Mouse (Mus musculus) forebrain, embryonic 10.5 days (tissue): ENCODE results near the gene Oas2. TPM values are rescaled to one million over a fixed set of nuclear protein-coding genes. Genes with fewer than 3 reads are reported as not detected.
A peak's percentile ranks its signal among the peaks of the same experiment; 100 is the strongest.

ENCODE experiments used
- DNase-seq: peaks from one replicate; pipeline ENCODE4 v3.0.0-alpha.2; 2017; ENCODE audit warnings: low spot score; ENCODE audit errors: extremely low spot score
- H3K27ac ChIP-seq: fragments of 300-500 bp; sonication (generic); 2 replicates; pipeline ENCODE4 v1.5.1; 2016; ENCODE audit warnings: mild to moderate bottlenecking
- H3K27me3 ChIP-seq: fragments of 300-500 bp; sonication (generic); 2 replicates; pipeline ENCODE4 v1.6.1; 2016; ENCODE audit warnings: mild to moderate bottlenecking; ENCODE audit not compliant: poor library complexity, severe bottlenecking
- H3K36me3 ChIP-seq: fragments of 300-500 bp; sonication (generic); replicated peaks from 2 replicates; pipeline ENCODE4 v1.6.1; 2016; ENCODE audit warnings: mild to moderate bottlenecking, moderate library complexity
- H3K4me1 ChIP-seq: fragments of 300-500 bp; sonication (generic); 2 replicates; pipeline ENCODE4 v1.6.1; 2016
- H3K4me3 ChIP-seq: fragments of 300-500 bp; sonication (generic); 2 replicates; pipeline ENCODE4 v1.5.1; 2016; ENCODE audit warnings: mild to moderate bottlenecking, moderate library complexity
- H3K9me3 ChIP-seq: fragments of 300-500 bp; sonication (generic); 2 replicates; pipeline ENCODE4 v1.6.1; 2016; ENCODE audit warnings: mild to moderate bottlenecking, moderate library complexity
- WGBS: fragments of 180-500 bp; shearing (Covaris S2); methylation state at CpG from one replicate; pipeline ENCODE4 v1.1.7; 2016; 5-methylcytosine and 5-hydroxymethylcytosine counted together
- polyA plus RNA-seq: library from polyadenylated mRNA; unstranded; fragments of >200 nt; fragmentation: Nextera tagmentation; extraction: Ambion mirVana; gene quantifications from 2 replicates; pipeline ENCODE4 v1.2.1, GENCODE M21; 2016

Oas2 gene
- polyA plus RNA-seq, 1 experiment from 2014 or later: not detected

- Histone ChIP-seq H3K4me1 (peaks cover 46% of the 10 kb centered on the region), H3K9me3 (no peaks in the 10 kb centered on the region), H3K4me3 (no peak overlapping the region), H3K27me3 (peaks cover 93% of the 10 kb centered on the region), H3K27ac (no peak overlapping the region), H3K36me3 (no peaks in the 10 kb centered on the region)
- no peak for DNase-seq
- 91% methylated on average over 2 of the region's 2 CpGs for WGBS
Observed at GRCm38 (mm10) chr5:120702969-120703368, 46.7 kb downstream of the Oas2 start.

- no peaks in the 10 kb centered on the region for H3K36me3 ChIP-seq
- DNase-seq: no peak
- H3K27me3 ChIP-seq: peaks cover 93% of the 10 kb centered on the region
- peaks cover 48% of the 10 kb centered on the region for H3K4me1 ChIP-seq
- H3K9me3 ChIP-seq: no peaks in the 10 kb centered on the region
- H3K4me3 ChIP-seq: no peak overlapping the region
- H3K27ac ChIP-seq: no peak overlapping the region
- WGBS: 86% methylated on average over 4 of the region's 4 CpGs
Observed at GRCm38 (mm10) chr5:120702421-120702820, 47.2 kb downstream of the Oas2 start.

GRCm38 (mm10) chr5:120700996-120701790 is 48.5 kb downstream of the Oas2 start:
- peaks cover 42% of the 10 kb centered on the region for H3K4me1 ChIP-seq
- no peaks in the 10 kb centered on the region for H3K36me3 ChIP-seq
- no peak overlapping the region for H3K4me3 ChIP-seq
- DNase-seq: no peak
- no peaks in the 10 kb centered on the region for H3K9me3 ChIP-seq
- WGBS: 67% methylated on average over 11 of the region's 11 CpGs
- no peak overlapping the region for H3K27ac ChIP-seq
- peaks cover 93% of the 10 kb centered on the region for H3K27me3 ChIP-seq

- H3K9me3 ChIP-seq: no peaks in the 10 kb centered on the region
- 54% methylated on average over 16 of the region's 16 CpGs for WGBS
- peaks cover 40% of the 10 kb centered on the region for H3K4me1 ChIP-seq
- peak overlapping the region; percentile 26; the same call in 1 of the 2 replicates for H3K27ac ChIP-seq
- H3K4me3 ChIP-seq: no peak overlapping the region
- H3K36me3 ChIP-seq: no peaks in the 10 kb centered on the region
- peaks cover 94% of the 10 kb centered on the region for H3K27me3 ChIP-seq
- no peak for DNase-seq
Observed at GRCm38 (mm10) chr5:120698801-120699391, 50.8 kb downstream of the Oas2 start.

GRCm38 (mm10) chr5:120698181-120698580 is 51.5 kb downstream of the Oas2 start:
- no peak overlapping the region for H3K4me3 ChIP-seq
- peaks cover 94% of the 10 kb centered on the region for H3K27me3 ChIP-seq
- no peaks in the 10 kb centered on the region for H3K9me3 ChIP-seq
- WGBS: 66% methylated on average over 3 of the region's 3 CpGs
- peaks cover 40% of the 10 kb centered on the region for H3K4me1 ChIP-seq
- no peak for DNase-seq
- H3K27ac ChIP-seq: no peak overlapping the region
- no peaks in the 10 kb centered on the region for H3K36me3 ChIP-seq

GRCm38 (mm10) chr5:120696865-120697264 is 52.8 kb downstream of the Oas2 start:
- Histone ChIP-seq H3K36me3 (no peaks in the 10 kb centered on the region), H3K4me1 (peaks cover 40% of the 10 kb centered on the region), H3K4me3 (no peak overlapping the region), H3K27ac (no peak overlapping the region), H3K27me3 (peaks cover 99% of the 10 kb centered on the region), H3K9me3 (no peaks in the 10 kb centered on the region)
- no peak for DNase-seq
- WGBS: 58% methylated on average over 4 of the region's 4 CpGs

GRCm38 (mm10) chr5:120696057-120696743 is 53.5 kb downstream of the Oas2 start:
- 78% methylated on average over 16 of the region's 16 CpGs for WGBS
- no peak overlapping the region for H3K27ac ChIP-seq
- H3K36me3 ChIP-seq: no peaks in the 10 kb centered on the region
- H3K9me3 ChIP-seq: no peaks in the 10 kb centered on the region
- no peak overlapping the region for H3K4me3 ChIP-seq
- H3K4me1 ChIP-seq: peaks cover 37% of the 10 kb centered on the region
- peaks cover 100% of the 10 kb centered on the region for H3K27me3 ChIP-seq
- no peak for DNase-seq

- no peak for DNase-seq
- 2% methylated on average over 41 of the region's 41 CpGs for WGBS
- Histone ChIP-seq H3K4me3 (peak overlapping the region; percentile 47), H3K36me3 (no peaks in the 10 kb centered on the region), H3K9me3 (no peaks in the 10 kb centered on the region), H3K27ac (no peak overlapping the region), H3K4me1 (peaks cover 34% of the 10 kb centered on the region), H3K27me3 (peaks cover 94% of the 10 kb centered on the region)
Observed at GRCm38 (mm10) chr5:120694695-120695074, 55.0 kb downstream of the Oas2 start.

- 11% methylated on average over 38 of the region's 38 CpGs for WGBS
- DNase-seq: no peak
- peaks cover 88% of the 10 kb centered on the region for H3K27me3 ChIP-seq
Observed at GRCm38 (mm10) chr5:120693931-120694694, 55.5 kb downstream of the Oas2 start.

GRCm38 (mm10) chr5:120692034-120692433 is 57.6 kb downstream of the Oas2 start:
- 82% methylated on average over 19 of the region's 19 CpGs for WGBS
- Histone ChIP-seq H3K36me3 (no peaks in the 10 kb centered on the region), H3K27ac (no peak overlapping the region), H3K4me3 (no peak overlapping the region), H3K4me1 (peaks cover 21% of the 10 kb centered on the region), H3K27me3 (peaks cover 67% of the 10 kb centered on the region), H3K9me3 (no peaks in the 10 kb centered on the region)
- DNase-seq: no peak

More at GRCm38 (mm10) chr5:120693931-120694694, 55.5 kb downstream of the Oas2 start:
- Histone ChIP-seq H3K9me3 (no peaks in the 10 kb centered on the region), H3K4me1 (peaks cover 31% of the 10 kb centered on the region), H3K4me3 (peak overlapping the region; percentile 47), H3K36me3 (no peaks in the 10 kb centered on the region), H3K27ac (no peak overlapping the region)

- Histone ChIP-seq H3K27ac (no peak overlapping the region), H3K36me3 (no peaks in the 10 kb centered on the region), H3K4me3 (no peak overlapping the region), H3K27me3 (peaks cover 57% of the 10 kb centered on the region), H3K4me1 (peaks cover 20% of the 10 kb centered on the region), H3K9me3 (no peaks in the 10 kb centered on the region)
- 78% methylated on average over 4 of the region's 4 CpGs for whole genome bisulfite sequencing
- no peak for DNase-seq
Observed at GRCm38 (mm10) chr5:120690417-120690816, 59.2 kb downstream of the Oas2 start.

- no peak for DNase-seq
Observed at GRCm38 (mm10) chr5:120688434-120688833, 61.2 kb downstream of the Oas2 start.

More at GRCm38 (mm10) chr5:120688434-120688833, 61.2 kb downstream of the Oas2 start:
- Histone ChIP-seq H3K4me1 (peaks cover 7% of the 10 kb centered on the region), H3K9me3 (no peaks in the 10 kb centered on the region), H3K4me3 (no peak overlapping the region), H3K36me3 (no peaks in the 10 kb centered on the region), H3K27me3 (peaks cover 56% of the 10 kb centered on the region), H3K27ac (no peak overlapping the region)
- 57% methylated on average over 4 of the region's 4 CpGs for WGBS
